Mouse (Mus musculus) heart, embryonic 10.5 days (tissue): ENCODE measurements around the gene Nr5a1. TPM values are rescaled to one million over a fixed set of nuclear protein-coding genes. Genes with fewer than 3 reads are reported as not detected.

Experiments used
- polyA plus RNA-seq: library from polyadenylated mRNA; unstranded; fragments of >200 nt; fragmentation: Nextera tagmentation; extraction: Ambion mirVana; gene quantifications from 2 replicates; pipeline ENCODE4 v1.2.1, GENCODE M21; 2016

The Nr5a1 gene
- polyA plus RNA-seq, 1 experiment from 2014 or later: not detected

Other genes with a start within 250 kb of the Nr5a1 start
- gene Nek6, start 202.9 kb downstream of the Nr5a1 start, polyA plus RNA-seq: 74.7 and 90.1 TPM in 2 replicates
- 262 and 309 TPM in 2 replicates for gene Psmb7, start 70.5 kb downstream of the Nr5a1 start, polyA plus RNA-seq
- gene Nr6a1, start 213.1 kb upstream of the Nr5a1 start, polyA plus RNA-seq: 2.1 and 4.5 TPM in 2 replicates
- gene Olfml2a, start 217.4 kb upstream of the Nr5a1 start, polyA plus RNA-seq: 2.1 and 3.0 TPM in 2 replicates